In genomic region chr9:50885600-50885987, GRCm38 (mm10) we compare ENCODE assay signal across 10 mouse cellular contexts. TPM values are rescaled to one million over a fixed set of nuclear protein-coding genes. Genes with fewer than 3 reads are reported as not detected.
DNase-seq lines count a peak whose midpoint lies in the region; ATAC-seq lines count a peak whose summit lies in the region.
"Had no signal": no experiment of that assay in that cellular context is flagged by ENCODE, and none has a peak within 500 bp of the region (broad histone marks: within the 10 kb centered on the region; RNA-seq: fewer than 3 reads in every experiment).

No protein-coding gene starts in this region.

- WGBS in hindbrain, embryonic 10.5 days = 68% methylated on average over 1 of the region's 1 CpGs
- 70% methylated on average over 1 of the region's 1 CpGs for WGBS in hindbrain, embryonic 11.5 days
- WGBS in embryonic facial prominence, embryonic 14.5 days = 53% methylated on average over 1 of the region's 1 CpGs
- 8% methylated on average over 1 of the region's 1 CpGs for WGBS in limb, embryonic 12.5 days
- 67% methylated on average over 1 of the region's 1 CpGs for WGBS in midbrain, embryonic 11.5 days

- H3K4me2 ChIP-seq in hindbrain, embryonic 11.5 days (replicated peaks; ENCODE audit: low read depth, low read length) = no peak overlapping the region
- H3K4me2 ChIP-seq in embryonic facial prominence, embryonic 14.5 days (ENCODE audit: low read depth, low read length) = no peak overlapping the region
- H3K4me2 ChIP-seq in limb, embryonic 12.5 days = no peak overlapping the region
- H3K4me2 ChIP-seq in midbrain, embryonic 11.5 days = no peak overlapping the region

- H3K4me1 ChIP-seq in hindbrain, embryonic 10.5 days (replicated peaks) = peaks cover 12% of the 10 kb centered on the region
- H3K4me1 ChIP-seq in hindbrain, embryonic 11.5 days (replicated peaks; ENCODE audit: control insufficient read depth, insufficient read depth, low read length) = no peaks in the 10 kb centered on the region
- H3K4me1 ChIP-seq in embryonic facial prominence, embryonic 14.5 days (ENCODE audit: control insufficient read depth, insufficient read depth, low read length) = peaks cover 36% of the 10 kb centered on the region
- H3K4me1 ChIP-seq in limb, embryonic 12.5 days (replicated peaks) = peaks cover 29% of the 10 kb centered on the region
- peaks cover 4% of the 10 kb centered on the region; the same call in 1 of the 2 replicates for H3K4me1 ChIP-seq in midbrain, embryonic 11.5 days (ENCODE audit: control insufficient read depth, insufficient read depth, low read length)

- no peak overlapping the region for H3K4me3 ChIP-seq in hindbrain, embryonic 10.5 days
- no peak overlapping the region for H3K4me3 ChIP-seq in hindbrain, embryonic 11.5 days (ENCODE audit: low read depth, low read length)
- no peak overlapping the region for H3K4me3 ChIP-seq in embryonic facial prominence, embryonic 14.5 days (ENCODE audit: low read depth, low read length)
- no peak overlapping the region for H3K4me3 ChIP-seq in limb, embryonic 12.5 days (replicated peaks)
- H3K4me3 ChIP-seq in midbrain, embryonic 11.5 days (ENCODE audit: low read depth, low read length) = no peak overlapping the region

- no peak for DNase-seq in hindbrain, embryonic 10.5 days (ENCODE audit: low spot score)
- DNase-seq in hindbrain, embryonic 11.5 days (ENCODE audit: low spot score) = no peak
- DNase-seq in cerebellum, adult 9-10 months = peak; percentile 72
- DNase-seq in embryonic facial prominence, embryonic 14.5 days (ENCODE audit: low spot score) = no peak
- no peak for DNase-seq in midbrain, embryonic 11.5 days (ENCODE audit: low spot score, missing footprints)
- DNase-seq in ovary, postnatal 14 days (ENCODE audit: low spot score) = no peak
- DNase-seq: embryo, embryonic 11 days had no signal

- ATAC-seq in hindbrain, embryonic 11.5 days (ENCODE audit: low FRiP score) = no peak
- ATAC-seq in embryonic facial prominence, embryonic 14.5 days (ENCODE audit: low read depth) = no peak
- no peak for ATAC-seq in limb, embryonic 12.5 days (ENCODE audit: insufficient number of reproducible peaks, insufficient read depth, low FRiP score, low TSS enrichment, low read depth)
- no peak for ATAC-seq in midbrain, embryonic 11.5 days (ENCODE audit: low FRiP score)

- H3K27me3 ChIP-seq in hindbrain, embryonic 10.5 days (ENCODE audit: insufficient read depth, poor library complexity, severe bottlenecking) = no peaks in the 10 kb centered on the region
- no peaks in the 10 kb centered on the region for H3K27me3 ChIP-seq in hindbrain, embryonic 11.5 days (ENCODE audit: control insufficient read depth, insufficient read depth, low read length)
- no peaks in the 10 kb centered on the region for H3K27me3 ChIP-seq in embryonic facial prominence, embryonic 14.5 days (replicated peaks; ENCODE audit: control insufficient read depth, insufficient read depth, low read length)
- H3K27me3 ChIP-seq in limb, embryonic 12.5 days = no peaks in the 10 kb centered on the region
- H3K27me3 ChIP-seq in midbrain, embryonic 11.5 days (ENCODE audit: control insufficient read depth, insufficient read depth, low read length) = no peaks in the 10 kb centered on the region
- H3K27me3 ChIP-seq: Patski had no signal

- 0 out of 2 replicates have a peak overlapping the region, but pooled peaks have one; percentile 35 for H3K27ac ChIP-seq in hindbrain, embryonic 10.5 days
- no peak overlapping the region for H3K27ac ChIP-seq in hindbrain, embryonic 11.5 days (ENCODE audit: low read depth, low read length)
- H3K27ac ChIP-seq in embryonic facial prominence, embryonic 14.5 days (replicated peaks; ENCODE audit: low read depth, low read length) = peak overlapping the region; percentile 75; the same call in 1 of the 2 replicates
- peak overlapping the region; percentile 72 for H3K27ac ChIP-seq in limb, embryonic 12.5 days
- H3K27ac ChIP-seq in midbrain, embryonic 11.5 days (ENCODE audit: low read depth, low read length) = no peak overlapping the region
- H3K27ac ChIP-seq: liver, embryonic 14.5 days had no signal

- H3K36me3 ChIP-seq in hindbrain, embryonic 10.5 days = peaks cover 63% of the 10 kb centered on the region
- no peaks in the 10 kb centered on the region for H3K36me3 ChIP-seq in hindbrain, embryonic 11.5 days (ENCODE audit: control insufficient read depth, insufficient read depth, low read length)
- peaks cover 25% of the 10 kb centered on the region; the same call in 1 of the 2 replicates for H3K36me3 ChIP-seq in embryonic facial prominence, embryonic 14.5 days (ENCODE audit: control insufficient read depth, insufficient read depth, low read length)
- peaks cover 35% of the 10 kb centered on the region for H3K36me3 ChIP-seq in limb, embryonic 12.5 days
- peaks cover 7% of the 10 kb centered on the region for H3K36me3 ChIP-seq in midbrain, embryonic 11.5 days (ENCODE audit: control insufficient read depth, insufficient read depth, low read length)

- no peak overlapping the region for H3K9ac ChIP-seq in hindbrain, embryonic 11.5 days (ENCODE audit: low read depth, low read length)
- no peak overlapping the region for H3K9ac ChIP-seq in embryonic facial prominence, embryonic 14.5 days (ENCODE audit: low read depth, low read length)
- H3K9ac ChIP-seq in limb, embryonic 12.5 days (replicated peaks) = no peak overlapping the region
- no peak overlapping the region for H3K9ac ChIP-seq in midbrain, embryonic 11.5 days (ENCODE audit: low read length)
- H3K9ac ChIP-seq: liver, embryonic 14.5 days had no signal

- H3K9me3 ChIP-seq in hindbrain, embryonic 10.5 days = no peaks in the 10 kb centered on the region
- no peaks in the 10 kb centered on the region for H3K9me3 ChIP-seq in hindbrain, embryonic 11.5 days (ENCODE audit: control insufficient read depth, low read length)
- H3K9me3 ChIP-seq in embryonic facial prominence, embryonic 14.5 days (ENCODE audit: control insufficient read depth, low read length) = no peaks in the 10 kb centered on the region
- no peaks in the 10 kb centered on the region for H3K9me3 ChIP-seq in limb, embryonic 12.5 days
- H3K9me3 ChIP-seq in midbrain, embryonic 11.5 days (ENCODE audit: control insufficient read depth, low read length) = no peaks in the 10 kb centered on the region

RNA-seq across cellular contexts. Expression of gene Ppp2r1b, which starts 40.5 kb away (rescaled TPM):
- 120 and 147 TPM in 2 replicates for polyA plus RNA-seq in hindbrain, embryonic 10.5 days (2016; fragmentation: Nextera tagmentation; extraction: Ambion mirVana)
- polyA plus RNA-seq in hindbrain, embryonic 11.5 days (2014; fragmentation: Nextera tagmentation; extraction: Ambion mirVana) = 105 and 118 TPM in 2 replicates
- polyA plus RNA-seq in embryonic facial prominence, embryonic 14.5 days (2014; fragmentation: Nextera tagmentation; extraction: Ambion mirVana) = 55.7 and 60.0 TPM in 2 replicates
- polyA plus RNA-seq in limb, embryonic 12.5 days (2016; fragmentation: Nextera tagmentation; extraction: Ambion mirVana) = 102 and 106 TPM in 2 replicates
- polyA plus RNA-seq in midbrain, embryonic 11.5 days (2014; fragmentation: Nextera tagmentation; extraction: Ambion mirVana) = 114 and 126 TPM in 2 replicates

Comparison
In these comparisons a context has a peak if more than half of its experiments do, and no peak if none do; other contexts are left out.
1. H3K27ac ChIP-seq: peak in hindbrain, embryonic 10.5 days (single experiment), embryonic facial prominence, embryonic 14.5 days (single experiment) and limb, embryonic 12.5 days (single experiment); none in hindbrain, embryonic 11.5 days (single experiment) and midbrain, embryonic 11.5 days (single experiment).